Mouse (Mus musculus) inflammation-experienced regulatory T-cells (primary cell): ENCODE data around the gene Hint2. TPM values are rescaled to one million over a fixed set of nuclear protein-coding genes. Genes with fewer than 3 reads are reported as not detected.

ENCODE experiments used
- polyA plus RNA-seq, 2 experiments: library from polyadenylated mRNA; unstranded; fragments of 100-300 nt; shearing (Covaris generic); gene quantifications; one replicate each; pipeline ENCODE4 v1.2.1; 2017

Hint2 gene
- 10 to 100 TPM; 64.9 to 74.6 TPM for polyA plus RNA-seq

DNA sequence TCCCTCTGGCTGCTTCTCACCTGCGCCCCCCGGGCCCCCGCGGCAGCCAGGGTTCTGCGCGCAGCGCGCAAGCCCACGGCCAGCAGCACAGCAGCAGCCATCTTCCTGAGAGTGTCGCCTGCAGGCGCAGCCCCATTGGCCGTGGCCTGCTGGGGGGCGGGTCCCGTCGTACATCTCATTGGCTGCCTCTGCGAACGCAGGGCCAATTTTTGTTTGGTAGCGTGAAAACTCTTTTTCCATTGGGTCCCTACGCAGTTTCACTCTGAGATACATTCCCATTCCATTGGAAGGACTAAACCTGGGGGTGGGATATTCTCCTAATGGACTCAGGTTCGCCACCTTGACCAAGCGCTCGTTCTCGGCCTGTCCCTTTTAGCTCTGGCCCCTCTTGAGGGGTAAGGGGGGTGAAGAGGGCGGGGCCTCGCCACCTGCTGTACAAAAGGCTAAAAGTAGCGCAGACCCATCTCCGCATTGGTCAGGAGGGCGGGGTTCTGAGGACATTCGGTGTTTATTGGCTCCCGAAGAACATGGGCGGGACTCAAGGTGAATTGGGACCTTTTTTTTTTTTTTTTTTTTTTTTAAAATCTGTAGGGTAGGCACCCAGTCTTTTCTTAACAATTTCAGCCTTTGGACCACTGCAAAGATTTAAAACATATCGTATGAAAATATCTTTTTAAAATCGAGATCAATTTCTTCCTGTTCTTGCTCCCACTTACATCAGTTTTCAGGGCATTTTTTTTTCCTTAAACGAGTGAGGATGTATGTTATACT is at the start of gene Hint2:
TSS of gene Hint2 (minus strand) at position 128 of the 771 bp plus-strand sequence.

DNA sequence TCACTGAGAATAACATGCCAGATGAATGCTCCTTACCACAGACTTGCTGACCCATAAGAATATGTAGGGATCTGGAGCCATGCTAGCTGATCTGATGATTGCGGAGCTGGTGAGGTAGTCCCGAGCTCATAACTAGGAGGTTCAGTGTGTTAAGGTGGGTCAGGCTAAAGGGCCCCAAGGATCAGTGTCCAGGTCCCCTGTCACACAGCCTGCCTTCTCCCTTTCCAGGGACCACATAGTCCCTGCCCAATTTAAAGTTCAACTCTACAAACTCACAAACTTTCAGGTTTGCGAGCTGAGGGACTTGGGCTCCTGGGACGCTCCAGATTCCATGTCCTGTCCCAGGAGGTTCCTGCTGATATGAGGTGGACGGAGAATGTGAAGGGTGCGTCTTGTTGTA is 44.4 kb upstream of the Hint2 start, which contains the start of gene Olfr70:
TSS of gene Olfr70 (minus strand) at position 101 of the 400 bp plus-strand sequence.

DNA sequence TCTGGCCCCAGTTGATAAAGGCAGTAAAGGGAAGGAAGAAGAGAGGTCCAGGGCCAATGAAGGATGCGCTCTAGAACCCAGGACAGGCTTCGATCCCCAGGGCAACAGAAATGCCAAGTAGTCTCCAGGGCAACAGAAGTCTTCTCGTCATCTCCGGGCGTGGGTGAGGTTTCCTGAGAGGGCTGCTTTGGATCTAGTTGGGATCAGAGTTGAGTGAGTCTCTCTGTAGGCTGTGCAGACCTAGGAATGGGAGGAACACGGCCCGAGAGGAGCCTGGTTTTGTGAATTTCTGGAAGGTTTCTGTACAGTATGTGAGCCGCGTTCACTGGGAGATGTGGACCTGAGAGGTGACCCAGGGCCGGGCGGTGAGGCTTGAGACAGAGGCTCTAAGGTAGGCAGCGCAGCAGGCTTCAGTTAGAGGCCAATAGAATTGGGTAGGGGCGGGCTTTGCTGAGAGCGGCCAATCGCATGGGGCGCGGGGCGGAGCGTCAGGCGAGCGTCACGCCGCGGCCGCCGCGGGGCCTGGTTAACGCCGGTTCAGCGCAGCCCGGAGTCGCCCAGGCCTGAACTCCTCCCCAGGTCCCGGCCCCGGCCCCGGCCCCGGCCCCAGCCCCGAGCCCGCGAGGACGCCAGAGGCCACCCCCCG is 12.6 kb upstream of the Hint2 start, which contains the start of the genes Tmem8b and Fam221b:
TSS of gene Tmem8b (plus strand) at position 190 of the 646 bp plus-strand sequence.
TSS of gene Fam221b (minus strand) at position 364 of the 646 bp plus-strand sequence.

DNA sequence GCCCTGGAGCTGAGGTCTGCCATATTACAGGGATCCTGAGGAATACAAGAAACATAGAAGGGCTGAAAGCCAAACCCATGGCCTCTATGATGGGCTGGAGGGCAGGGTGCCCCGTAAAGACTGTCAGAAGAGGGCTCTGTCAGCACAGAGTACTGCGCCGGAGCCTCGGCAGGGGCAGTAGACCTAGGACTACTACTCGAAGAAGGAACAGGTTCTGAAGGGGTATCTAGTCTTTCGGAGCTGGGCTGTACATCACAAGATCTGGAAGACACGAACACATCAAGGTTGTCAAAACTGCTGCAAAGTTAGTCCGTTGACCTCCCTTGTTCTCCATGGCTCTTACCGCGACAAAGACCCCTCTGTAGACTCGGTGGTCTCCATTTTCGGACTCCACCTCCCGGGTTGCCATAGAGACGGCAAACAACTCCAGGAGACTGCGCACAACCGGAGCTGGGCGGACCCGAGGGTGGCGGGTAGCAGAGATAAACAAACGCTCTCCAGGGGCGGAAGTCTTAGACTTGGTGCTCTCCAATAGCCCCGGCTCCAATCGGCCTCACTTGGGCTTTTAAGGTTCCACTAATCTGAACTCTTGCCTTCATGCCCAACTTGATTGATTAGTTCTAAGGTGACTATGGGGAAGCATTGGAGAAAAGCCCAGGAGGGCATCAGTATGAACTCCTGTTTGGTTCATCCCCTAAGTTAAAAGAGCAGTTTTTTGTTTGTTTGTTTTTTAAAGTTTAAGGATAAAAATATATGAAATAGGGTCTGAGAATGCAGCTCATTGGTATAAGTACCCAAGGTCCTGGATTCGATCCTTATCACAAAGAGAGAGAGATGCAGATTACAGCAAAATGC is 2.9 kb downstream of the Hint2 start, which contains the start of gene Spag8:
TSS of gene Spag8 (minus strand) at position 434 of the 855 bp plus-strand sequence.

DNA sequence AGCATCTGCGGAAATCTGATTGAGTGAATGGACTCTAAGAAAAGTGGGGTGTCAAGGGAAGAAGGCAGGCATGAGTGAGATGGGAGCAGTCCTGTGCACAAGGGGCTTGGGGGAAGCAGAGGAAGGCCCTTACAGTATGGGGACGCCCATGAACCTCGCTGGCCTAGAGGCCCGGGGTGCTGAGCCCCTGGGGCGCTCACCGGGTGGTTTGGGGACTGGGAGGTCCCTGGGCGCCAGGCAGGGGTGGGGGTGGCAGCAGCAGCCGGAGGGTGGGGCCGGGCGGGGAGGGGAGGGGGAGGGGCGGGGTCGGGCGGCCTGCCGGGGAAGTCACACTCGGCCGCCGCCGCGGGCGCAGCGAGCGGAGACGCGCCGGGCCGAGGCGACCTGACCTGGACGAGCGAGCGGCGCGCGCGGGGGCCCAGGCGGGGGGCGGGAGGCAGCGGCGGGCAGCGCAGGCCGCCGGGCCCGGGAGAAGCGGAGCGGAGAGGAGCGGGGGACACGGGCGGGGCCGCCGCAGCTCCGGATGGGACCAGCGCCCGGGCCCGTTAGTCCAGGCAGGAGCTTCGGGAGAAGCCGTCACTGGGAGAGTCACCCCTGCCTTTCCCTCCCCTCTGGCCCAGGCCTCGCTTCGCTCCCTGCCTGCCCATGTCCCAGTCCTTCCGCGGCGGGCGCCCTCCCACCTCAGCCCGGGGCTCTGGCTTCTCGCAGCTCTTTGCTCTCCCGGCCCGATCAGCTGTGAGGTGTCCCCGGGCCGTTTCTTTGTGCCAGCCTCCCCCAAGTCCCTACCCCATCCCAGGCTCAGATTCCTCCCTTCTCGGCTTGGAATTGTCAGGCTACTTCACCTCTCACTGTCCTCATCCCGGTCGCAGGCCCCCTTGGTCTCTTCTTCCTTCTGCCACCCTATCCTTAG is 25.0 kb downstream of the Hint2 start, which contains the start of gene Npr2:
TSS of gene Npr2 (plus strand) at position 890 of the 910 bp plus-strand sequence.

Other genes starting within 250 kb of the Hint2 start
- under 1 TPM in 1 of 2 experiments, not detected in 1; 0.23 TPM for gene Fam166b, start 227.3 kb downstream of the Hint2 start, polyA plus RNA-seq
- 10 to 100 TPM; 54.6 to 94.4 TPM for gene Tesk1, start 214.5 kb downstream of the Hint2 start, polyA plus RNA-seq
- 10 to 100 TPM; 33.1 to 65.3 TPM for gene Cd72, start 201.8 kb downstream of the Hint2 start, polyA plus RNA-seq
- 100 to 1,000 TPM; 134 to 225 TPM for gene Sit1, start 172.7 kb downstream of the Hint2 start, polyA plus RNA-seq
- 10 to 100 TPM; 89.1 to 99.6 TPM for gene Ccdc107, start 163.6 kb downstream of the Hint2 start, polyA plus RNA-seq
- gene Arhgef39, start 156.8 kb downstream of the Hint2 start, polyA plus RNA-seq: 1 to 10 TPM; 3.8 to 5.5 TPM
- 1 to 10 TPM in 1 of 2 experiments, under 1 TPM in 1; 0.51 to 1.4 TPM for gene Car9, start 149.5 kb downstream of the Hint2 start, polyA plus RNA-seq
- gene Tpm2, start 132.7 kb downstream of the Hint2 start, polyA plus RNA-seq: under 1 TPM in 1 of 2 experiments, not detected in 1; 0.37 TPM
- gene Creb3, start 94.1 kb downstream of the Hint2 start, polyA plus RNA-seq: 10 to 100 TPM; 82.9 to 91.0 TPM
- 100 to 1,000 TPM; 223 to 237 TPM for gene Tln1, start 93.8 kb downstream of the Hint2 start, polyA plus RNA-seq
- gene Rgp1, start 77.8 kb downstream of the Hint2 start, polyA plus RNA-seq: 10 to 100 TPM; 12.9 to 21.1 TPM
- 10 to 100 TPM; 43.6 to 49.6 TPM for gene Gba2, start 77.6 kb downstream of the Hint2 start, polyA plus RNA-seq
- gene Msmp, start 72.0 kb downstream of the Hint2 start, polyA plus RNA-seq: 1 to 10 TPM; 3.0 to 3.9 TPM
- under 1 TPM; 0.53 to 0.72 TPM for gene Npr2, start 24.5 kb downstream of the Hint2 start, polyA plus RNA-seq
- under 1 TPM; 0.27 to 0.81 TPM for gene Spag8, start 2.9 kb downstream of the Hint2 start, polyA plus RNA-seq
- gene Tmem8b, start 12.5 kb upstream of the Hint2 start, polyA plus RNA-seq: 1 to 10 TPM; 1.4 to 2.3 TPM
- 1 to 10 TPM in 1 of 2 experiments, under 1 TPM in 1; 0.99 to 2.8 TPM for gene Fam221b, start 12.7 kb upstream of the Hint2 start, polyA plus RNA-seq
- not detected for gene Olfr70, start 44.3 kb upstream of the Hint2 start, polyA plus RNA-seq
- under 1 TPM in 1 of 2 experiments, not detected in 1; 0.10 TPM for gene Olfr71, start 53.8 kb upstream of the Hint2 start, polyA plus RNA-seq
- not detected for gene Hrct1, start 70.7 kb upstream of the Hint2 start, polyA plus RNA-seq
- gene Spaar, start 73.6 kb upstream of the Hint2 start, polyA plus RNA-seq: 1 to 10 TPM in 1 of 2 experiments, under 1 TPM in 1; 0.48 to 1.3 TPM
- not detected for gene Olfr159, start 114.5 kb upstream of the Hint2 start, polyA plus RNA-seq
- under 1 TPM; 0.08 to 0.32 TPM for gene Olfr156, start 167.4 kb upstream of the Hint2 start, polyA plus RNA-seq
- gene Olfr157, start 183.7 kb upstream of the Hint2 start, polyA plus RNA-seq: 1 to 10 TPM in 1 of 2 experiments, under 1 TPM in 1; 0.19 to 1.4 TPM
- under 1 TPM; 0.43 to 0.98 TPM for gene Olfr155, start 195.1 kb upstream of the Hint2 start, polyA plus RNA-seq
- gene Reck, start 219.1 kb upstream of the Hint2 start, polyA plus RNA-seq: 1 to 10 TPM; 4.8 to 7.1 TPM